Mouse (Mus musculus) thymus, adult 2 months (tissue): Measurements from ENCODE around the gene Dph5. TPM values are rescaled to one million over a fixed set of nuclear protein-coding genes. Genes with fewer than 3 reads are reported as not detected.

Experiments
- DNase-seq: peaks from one replicate; pipeline ENCODE4 v3.0.0; 2021
- H3K27ac ChIP-seq: fragments of 200-500 bp; 2 replicates; pipeline ENCODE4 v1.5.1; 2012; ENCODE audit warnings: low read length, control low read depth; ENCODE audit not compliant: control insufficient read depth, insufficient read depth
- H3K27me3 ChIP-seq: fragments of 200-500 bp; 2 replicates; pipeline ENCODE4 v1.6.1; 2012; ENCODE audit warnings: mild to moderate bottlenecking, low read length, moderate library complexity, mixed read lengths; ENCODE audit not compliant: control insufficient read depth, insufficient read depth
- H3K36me3 ChIP-seq: fragments of 200-500 bp; 2 replicates; pipeline ENCODE4 v1.6.1; 2012; ENCODE audit warnings: mild to moderate bottlenecking, low read length, moderate library complexity; ENCODE audit not compliant: control insufficient read depth, insufficient read depth
- H3K4me1 ChIP-seq: fragments of 200-500 bp; replicated peaks from 2 replicates; pipeline ENCODE4 v1.6.1; 2012; ENCODE audit warnings: low read length; ENCODE audit not compliant: control insufficient read depth, insufficient read depth
- H3K4me3 ChIP-seq: fragments of 200-500 bp; 2 replicates; pipeline ENCODE4 v1.5.1; 2012; ENCODE audit warnings: mild to moderate bottlenecking, low read length, control low read depth, moderate library complexity; ENCODE audit not compliant: control insufficient read depth, insufficient read depth
- CTCF ChIP-seq: fragments of 200-500 bp; IDR thresholded peaks from 2 replicates; pipeline ENCODE4 v1.5.1; 2012; ENCODE audit warnings: mild to moderate bottlenecking, control low read depth, low read length, moderate library complexity, borderline replicate concordance; ENCODE audit not compliant: control insufficient read depth, poor library complexity, insufficient read depth; ENCODE audit errors: extremely low read depth
- POLR2A ChIP-seq: fragments of 200-500 bp; IDR thresholded peaks from 2 replicates; pipeline ENCODE4 v1.6.1; 2012; ENCODE audit warnings: mild to moderate bottlenecking, low read length, control low read depth, moderate library complexity; ENCODE audit not compliant: control insufficient read depth, poor library complexity, insufficient read depth; ENCODE audit errors: extremely low read depth
- WGBS: fragments of 180-500 bp; shearing (Covaris S2); methylation state at CpG from one replicate; pipeline ENCODE4 v1.1.7; 2018; 5-methylcytosine and 5-hydroxymethylcytosine counted together
- polyA plus RNA-seq: library from polyadenylated mRNA; depleted of rRNA; stranded (reverse); fragments of >200 nt; gene quantifications from 2 replicates; pipeline ENCODE4 v1.2.3, GENCODE M21; 2012

Gene Dph5
- polyA plus RNA-seq, 1 experiment = 9.4 TPM

- no peak overlapping the region for H3K27ac ChIP-seq
- DNase-seq = peak; percentile 79
- no peaks in the 10 kb centered on the region for H3K27me3 ChIP-seq
- H3K36me3 ChIP-seq = no peaks in the 10 kb centered on the region
- no peak overlapping the region for H3K4me3 ChIP-seq
- WGBS = 61% methylated on average over 4 of the region's 4 CpGs
- TF ChIP-seq CTCF (no peak), POLR2A (no peak)
- H3K4me1 ChIP-seq = peaks cover 4% of the 10 kb centered on the region
These were observed 49.3 kb downstream of the Dph5 start for GRCm38 (mm10) chr3:115936734-115937599.

GRCm38 (mm10) chr3:115937807-115938206 lies 50.2 kb downstream of the Dph5 start:
- no peak overlapping the region for H3K27ac ChIP-seq
- TF ChIP-seq CTCF (no peak), POLR2A (no peak)
- H3K36me3 ChIP-seq = peaks cover 3% of the 10 kb centered on the region
- H3K4me1 ChIP-seq = peaks cover 4% of the 10 kb centered on the region
- H3K4me3 ChIP-seq = no peak overlapping the region
- no peaks in the 10 kb centered on the region for H3K27me3 ChIP-seq
- WGBS = 95% methylated on average over 10 of the region's 10 CpGs
- no peak for DNase-seq

GRCm38 (mm10) chr3:115940510-115940909 lies 52.9 kb downstream of the Dph5 start:
- 95% methylated on average over 4 of the region's 4 CpGs for WGBS
- Histone ChIP-seq H3K27me3 (no peaks in the 10 kb centered on the region), H3K36me3 (peaks cover 13% of the 10 kb centered on the region), H3K4me1 (peaks cover 4% of the 10 kb centered on the region; the same call in 1 of the 2 replicates), H3K27ac (no peak overlapping the region), H3K4me3 (no peak overlapping the region)
- TF ChIP-seq CTCF = no peak
- TF ChIP-seq POLR2A = no peak
- DNase-seq = no peak

- WGBS = 98% methylated on average over 8 of the region's 8 CpGs
These were observed 53.8 kb downstream of the Dph5 start for GRCm38 (mm10) chr3:115941464-115941863.

GRCm38 (mm10) chr3:115944376-115944775 lies 56.7 kb downstream of the Dph5 start:
- TF ChIP-seq CTCF (no peak), POLR2A (no peak)
- peaks cover 19% of the 10 kb centered on the region for H3K36me3 ChIP-seq
- DNase-seq = no peak
- no peak overlapping the region for H3K4me3 ChIP-seq
- peak overlapping the region; percentile 51; the same call in 1 of the 2 replicates for H3K27ac ChIP-seq
- WGBS = 94% methylated on average over 6 of the region's 6 CpGs
- no peaks in the 10 kb centered on the region for H3K27me3 ChIP-seq
- H3K4me1 ChIP-seq = peaks cover 4% of the 10 kb centered on the region; the same call in 1 of the 2 replicates

More at GRCm38 (mm10) chr3:115941464-115941863, 53.8 kb downstream of the Dph5 start:
- Histone ChIP-seq H3K27me3 (no peaks in the 10 kb centered on the region), H3K4me1 (peaks cover 4% of the 10 kb centered on the region; the same call in 1 of the 2 replicates), H3K4me3 (no peak overlapping the region), H3K36me3 (peaks cover 19% of the 10 kb centered on the region), H3K27ac (no peak overlapping the region)
- no peak for TF ChIP-seq POLR2A
- no peak for TF ChIP-seq CTCF
- DNase-seq = no peak

- H3K4me1 ChIP-seq = peaks cover 4% of the 10 kb centered on the region; the same call in 1 of the 2 replicates
- TF ChIP-seq POLR2A (no peak), CTCF (no peak)
- no peak overlapping the region for H3K4me3 ChIP-seq
- no peak overlapping the region for H3K27ac ChIP-seq
- peaks cover 28% of the 10 kb centered on the region for H3K36me3 ChIP-seq
- 99% methylated on average over 8 of the region's 8 CpGs for WGBS
- H3K27me3 ChIP-seq = no peaks in the 10 kb centered on the region
- DNase-seq = no peak
These were observed 58.6 kb downstream of the Dph5 start for GRCm38 (mm10) chr3:115946272-115946671.
